Mouse (Mus musculus): ENCODE data around the gene Akap8l.
A peak's percentile ranks its signal among the peaks of the same experiment; 100 is the strongest.

Gene Akap8l

DNA sequence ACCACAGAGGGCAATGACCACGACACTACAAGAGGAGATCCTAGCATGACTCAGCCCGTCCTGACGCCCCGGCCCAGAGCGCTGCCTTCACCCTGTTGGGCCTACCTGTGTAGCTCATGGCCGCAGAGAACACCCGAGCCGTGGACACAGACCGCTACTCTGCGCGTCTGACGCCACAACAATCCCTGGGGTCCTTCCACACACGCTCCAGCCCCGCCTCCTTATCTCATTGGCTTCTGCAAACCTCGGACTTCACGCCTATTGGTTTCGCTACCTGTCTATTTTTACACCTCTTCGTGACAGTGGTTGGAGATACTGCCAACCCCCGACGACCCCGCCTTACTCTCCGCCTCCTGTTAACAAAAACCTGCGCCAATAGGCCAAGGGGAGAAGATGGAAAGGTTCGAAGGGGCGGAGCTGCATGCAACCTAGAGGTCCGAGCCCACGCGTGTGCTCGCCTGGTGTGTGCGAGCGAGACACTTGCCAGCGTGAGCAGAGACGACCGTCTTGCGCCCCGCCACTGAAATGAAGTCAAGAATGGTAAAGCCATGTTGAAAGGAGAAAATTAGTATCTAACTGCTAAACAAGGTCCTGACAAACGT lies at the start of gene Akap8l:
Gene Akap8l, minus strand, starts transcription at position 226 of the 602 bp plus-strand sequence.
- DNase-seq: peak; percentile 100

DNA sequence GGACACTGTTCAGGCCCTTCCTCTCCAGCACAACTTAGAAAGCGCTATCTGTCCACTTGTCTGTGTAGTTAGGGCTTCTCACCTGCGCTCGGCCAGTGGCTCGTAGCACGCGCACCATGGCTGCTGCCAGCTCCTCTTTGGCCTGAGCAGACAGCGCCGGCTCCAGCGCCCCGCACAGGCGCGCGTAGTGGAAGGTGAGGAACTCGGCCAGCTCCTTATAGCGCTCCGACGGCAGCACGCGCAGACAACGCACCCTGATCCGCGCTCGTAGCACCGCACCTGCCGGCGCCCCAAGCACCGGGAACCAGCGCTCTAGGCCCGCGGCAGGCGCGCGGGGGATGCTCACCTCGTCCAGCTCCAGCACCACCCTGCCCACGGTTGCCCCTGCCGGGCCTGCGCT lies 45.9 kb upstream of the Akap8l start:
- no peak for DNase-seq

DNA sequence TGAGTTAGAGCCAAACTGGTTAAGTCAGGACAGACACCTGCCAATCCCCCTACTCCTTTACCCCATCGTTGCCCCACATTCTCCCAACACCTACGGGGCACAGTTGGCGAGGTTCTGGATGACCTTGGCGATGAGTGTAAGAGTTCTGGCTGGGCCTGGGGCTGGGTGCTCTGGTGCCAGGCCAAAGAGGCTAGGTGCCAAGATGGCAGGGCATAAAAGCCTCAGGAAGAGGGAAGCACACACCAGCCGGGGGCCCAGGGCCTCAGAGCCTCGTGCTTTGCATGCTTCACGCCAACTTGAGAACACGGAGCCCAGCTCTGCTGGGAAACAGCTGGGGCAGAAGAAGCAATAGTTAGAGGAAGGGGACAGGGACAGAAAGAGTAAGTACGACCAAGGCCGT lies 43.5 kb upstream of the Akap8l start:
- DNase-seq: no peak

DNA sequence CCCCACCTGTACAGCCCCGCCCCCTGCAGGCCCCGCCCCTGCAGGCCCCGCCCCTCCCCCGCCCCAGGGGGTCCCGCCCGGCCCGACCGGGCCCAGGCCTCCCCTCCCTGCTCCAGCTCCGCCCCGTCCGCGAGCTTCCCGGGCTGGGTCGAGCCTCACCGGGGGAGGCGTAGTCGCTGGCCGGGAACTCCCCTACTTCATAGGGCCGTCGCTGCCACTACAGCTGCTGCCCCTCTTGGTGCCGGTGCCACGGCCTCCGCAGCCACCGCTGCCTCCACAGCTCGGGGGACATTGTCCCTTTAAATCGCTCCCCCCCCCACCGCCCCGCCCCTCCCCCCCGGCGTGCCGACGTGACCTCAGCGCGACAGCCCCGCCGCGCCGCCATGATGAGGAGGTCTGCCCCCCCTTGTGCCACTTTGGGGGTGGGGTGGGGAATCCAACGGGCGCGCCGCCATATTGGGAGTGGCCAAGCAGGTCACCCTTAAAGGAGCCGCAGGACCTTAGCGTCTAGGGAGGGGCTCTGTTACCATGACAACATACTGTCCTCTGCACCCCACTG lies 38.8 kb upstream of the Akap8l start, which contains the start of gene Wiz:
Gene Wiz, minus strand, starts transcription at position 339 of the 559 bp plus-strand sequence.
- peak; percentile 98 for DNase-seq

DNA sequence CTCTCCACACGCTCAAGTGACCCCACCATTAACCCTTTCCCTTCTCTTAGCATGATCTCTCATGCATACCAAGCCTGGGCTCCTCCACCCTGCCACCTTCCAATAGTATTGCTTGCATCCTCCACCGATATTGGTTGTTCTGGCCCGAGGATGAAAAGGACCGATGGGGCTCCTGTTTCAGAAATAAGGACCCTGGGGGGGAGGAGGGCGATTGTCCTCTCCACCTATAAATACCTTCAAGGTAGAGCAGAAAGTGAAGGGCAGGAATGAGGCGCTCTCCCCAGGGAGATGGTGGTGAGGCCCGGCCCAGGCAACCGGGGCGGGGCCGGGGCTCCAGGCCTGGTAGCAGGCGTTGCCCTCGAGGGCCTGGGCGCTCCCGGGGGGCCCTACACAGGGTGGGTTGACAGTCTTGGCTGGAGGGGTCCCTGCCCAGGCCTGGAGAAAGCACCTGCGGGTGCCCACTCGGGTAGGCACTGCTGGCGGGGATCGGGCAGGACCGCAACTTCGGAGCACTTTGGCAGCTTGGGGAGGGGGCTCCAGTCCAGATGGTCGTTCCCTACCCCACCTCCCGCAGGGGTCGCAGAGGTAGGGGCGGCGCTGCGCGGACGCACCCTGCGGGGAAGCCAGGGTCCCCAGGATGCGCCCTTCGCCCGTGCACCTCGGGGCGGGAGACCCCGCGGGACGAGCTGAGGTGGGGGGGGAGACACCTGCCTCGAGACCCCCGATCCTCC lies 38.1 kb upstream of the Akap8l start:
- peak; percentile 71 for DNase-seq

DNA sequence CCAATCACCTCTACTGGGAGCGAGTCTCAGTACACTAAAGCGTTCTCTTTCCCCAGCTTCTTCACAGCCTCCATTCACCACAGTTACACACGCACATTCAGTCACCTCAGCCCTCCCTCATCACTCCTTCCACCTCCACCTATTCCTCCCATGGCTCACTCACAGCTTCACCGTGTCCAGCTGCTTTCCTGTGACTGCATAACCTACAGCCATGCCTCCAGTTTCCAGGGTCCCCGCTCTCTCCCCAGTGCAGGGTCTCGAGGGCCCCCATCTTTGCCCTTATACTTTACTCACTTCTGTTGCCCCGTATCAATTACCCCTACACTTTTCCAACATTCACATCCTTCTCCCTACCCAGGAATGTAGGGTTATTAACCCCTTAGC lies 37.6 kb upstream of the Akap8l start:
- DNase-seq: no peak

DNA sequence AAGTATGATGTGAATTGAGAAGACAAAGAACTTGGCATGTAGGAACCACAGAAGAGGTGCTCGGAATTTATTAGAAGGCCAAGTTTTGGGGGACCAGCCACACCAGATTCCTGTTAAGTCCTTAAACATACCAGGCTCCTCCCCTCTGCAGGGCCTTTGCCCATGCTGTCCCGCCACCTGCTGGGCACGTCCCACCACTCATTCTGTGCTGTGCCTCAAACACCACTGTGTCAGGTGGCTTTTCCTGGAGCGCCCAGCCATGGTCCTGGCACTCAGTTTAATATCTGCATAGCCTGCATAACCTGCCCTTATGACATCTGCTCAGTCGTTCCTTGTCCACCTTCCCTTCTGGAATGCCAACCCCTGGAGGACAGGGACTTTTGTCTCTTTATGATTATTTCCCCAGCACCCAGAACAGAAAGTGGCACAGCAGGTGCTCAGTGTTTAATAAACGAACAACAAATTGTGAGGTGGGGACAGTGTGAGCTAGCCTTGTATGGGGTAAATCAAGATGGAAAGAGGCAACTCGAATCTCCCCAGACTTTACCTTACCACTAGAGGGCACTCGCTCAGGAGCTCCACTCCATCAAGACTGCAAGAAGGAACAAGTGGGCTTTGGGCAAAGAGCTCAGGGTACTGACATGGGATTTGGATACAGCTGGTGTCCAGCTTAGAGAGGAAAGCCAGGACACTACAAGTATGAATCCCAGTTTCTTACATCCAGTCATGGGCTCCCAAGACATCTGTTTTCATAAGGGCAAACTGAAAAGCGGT lies 36.4 kb upstream of the Akap8l start:
- DNase-seq: peak; percentile 66

DNA sequence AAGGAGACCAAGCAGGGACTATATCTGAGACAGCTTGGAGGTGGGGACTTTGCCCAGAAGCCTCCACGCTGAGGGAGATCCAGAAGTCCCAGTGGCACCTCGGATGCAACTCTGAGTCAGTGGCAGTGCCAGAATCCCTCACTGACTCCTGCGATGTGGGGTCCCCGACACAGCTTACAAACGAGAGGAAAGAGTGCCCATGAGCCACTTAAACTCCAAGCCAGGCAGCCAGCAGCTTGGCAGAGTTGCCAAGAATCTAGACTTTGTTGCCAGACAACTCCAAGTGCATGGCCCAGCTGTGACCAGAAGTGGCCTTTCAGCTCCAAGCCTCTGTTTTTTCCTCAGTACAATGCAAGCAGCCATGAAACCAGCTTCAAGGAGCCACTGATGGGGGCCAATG lies 33.3 kb upstream of the Akap8l start:
- DNase-seq: peak; percentile 30

DNA sequence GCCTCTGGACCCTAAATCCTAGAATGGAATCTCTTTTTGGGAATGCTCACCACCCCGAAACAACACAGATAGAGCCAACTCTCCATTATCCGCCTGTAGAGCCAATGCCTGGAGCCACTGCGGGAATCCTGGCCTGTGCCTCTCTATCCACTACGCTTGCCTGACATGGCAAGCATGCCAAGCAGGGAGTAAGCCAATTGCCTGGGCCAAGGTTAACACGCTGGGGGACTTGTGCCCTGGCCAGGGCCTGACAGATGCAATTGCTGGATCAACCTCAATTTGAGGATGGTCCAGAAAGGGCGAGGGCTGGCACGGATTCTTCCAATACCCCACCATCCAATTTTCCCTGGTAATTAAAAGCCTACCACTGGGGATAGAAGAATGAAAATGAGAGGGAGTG lies 32.2 kb upstream of the Akap8l start:
- DNase-seq: peak; percentile 81

DNA sequence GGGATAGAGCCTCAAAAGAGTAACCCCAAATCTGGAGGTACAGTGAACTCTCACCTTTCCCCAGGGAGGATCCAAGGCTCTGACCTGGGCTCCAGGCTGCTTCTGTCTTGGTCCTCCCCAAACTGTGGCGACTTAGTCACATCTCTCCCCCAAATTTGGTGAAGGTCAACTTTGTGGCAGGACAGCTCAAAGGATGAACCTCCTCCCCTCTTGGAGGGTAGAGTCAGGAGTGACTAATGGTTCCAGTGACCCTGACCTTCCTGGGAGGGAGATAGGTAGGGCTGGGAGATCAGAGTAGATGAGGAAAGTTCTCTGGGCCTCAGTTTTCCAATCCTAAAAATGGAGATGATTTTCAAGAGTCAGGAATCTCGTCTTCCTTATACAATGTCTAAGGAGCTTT lies 28.4 kb upstream of the Akap8l start:
- no peak for DNase-seq

DNA sequence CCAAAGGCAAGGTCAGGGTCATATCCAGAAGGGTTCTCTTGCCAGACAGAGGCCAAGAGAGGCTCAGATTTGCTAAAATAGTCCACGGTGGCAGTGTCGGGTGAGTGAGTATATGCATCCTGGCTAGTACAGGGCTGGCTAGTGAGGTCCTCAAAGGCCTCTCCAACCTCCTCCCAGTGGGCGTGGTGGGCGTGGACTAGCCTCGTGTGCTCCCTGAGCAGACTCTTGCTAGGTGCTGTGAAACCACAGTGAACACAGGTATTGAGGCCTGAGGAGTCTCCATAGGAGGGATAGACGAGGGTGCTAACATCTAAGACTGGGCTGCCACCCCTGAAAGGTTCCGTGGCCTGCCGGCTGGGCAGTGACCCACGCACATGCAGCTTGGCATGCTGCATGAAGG lies 26.7 kb upstream of the Akap8l start:
- DNase-seq: peak; percentile 3

DNA sequence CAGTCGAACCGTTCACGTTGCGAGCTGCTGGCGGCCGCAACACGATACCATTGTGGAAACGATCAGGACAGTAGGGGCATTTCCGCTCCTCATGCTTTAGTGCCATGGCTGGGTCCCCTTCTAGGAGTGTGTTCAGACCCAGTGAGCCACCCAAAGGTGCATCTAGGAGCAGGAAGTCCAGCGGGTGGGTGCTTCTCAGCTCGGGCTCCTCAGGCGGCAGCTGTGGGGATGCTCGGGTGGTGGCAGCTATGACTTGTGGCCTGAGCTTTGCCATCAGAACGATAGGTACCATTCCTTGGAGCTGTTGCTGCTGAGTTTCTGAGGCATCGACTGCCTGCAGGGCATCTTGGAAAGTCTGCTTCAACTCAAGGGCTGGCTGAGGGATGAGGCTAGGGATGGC lies 26.1 kb upstream of the Akap8l start:
- DNase-seq: no peak

DNA sequence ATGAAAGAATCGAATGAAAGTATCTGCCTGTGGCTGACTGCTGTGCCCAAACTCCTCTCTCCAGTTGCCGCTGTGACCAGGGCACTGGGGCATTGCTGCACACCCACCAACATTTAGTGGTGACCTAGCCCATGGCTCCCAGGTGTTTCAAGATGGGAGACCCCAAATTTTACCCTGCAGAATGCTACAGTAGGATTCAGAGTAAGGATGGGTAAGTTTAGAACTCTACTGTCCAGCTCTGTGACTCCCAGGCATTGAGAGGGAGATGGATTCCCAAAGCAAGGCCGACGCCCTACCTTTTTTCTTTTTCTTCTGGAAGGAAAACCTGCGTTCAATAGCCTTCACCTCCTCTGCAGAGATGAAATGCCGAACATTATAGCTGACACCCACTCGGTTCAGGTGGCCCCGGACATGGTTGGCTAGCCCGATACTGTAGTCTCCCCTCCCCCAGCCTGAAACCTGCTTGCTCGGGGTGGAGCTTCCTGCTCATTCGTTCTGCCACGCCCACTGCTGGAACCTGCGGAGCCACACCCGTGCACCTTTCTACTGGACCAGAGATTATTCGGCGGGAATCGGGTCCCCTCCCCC lies 18.7 kb upstream of the Akap8l start:
- DNase-seq: no peak

DNA sequence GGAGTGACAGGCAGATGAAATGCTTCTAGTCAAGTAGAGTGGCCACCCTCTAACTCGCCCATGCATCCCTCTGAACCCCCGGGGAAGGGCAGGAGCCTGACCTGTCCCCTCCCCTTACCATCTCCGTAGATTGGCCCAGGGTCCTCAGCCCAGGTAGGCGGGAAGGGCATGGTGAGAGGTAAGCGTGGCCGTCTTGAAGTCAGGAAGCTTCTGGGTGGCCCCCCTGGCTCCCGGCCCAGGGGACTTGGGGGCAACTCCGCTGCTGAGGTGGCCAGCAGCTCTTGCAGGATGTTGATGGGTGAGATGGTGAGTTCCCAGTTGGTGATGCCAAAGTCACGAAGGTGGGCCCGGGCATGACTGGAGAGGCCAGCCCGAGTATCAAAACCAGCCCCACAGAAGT lies 17.3 kb upstream of the Akap8l start:
- no peak for DNase-seq

DNA sequence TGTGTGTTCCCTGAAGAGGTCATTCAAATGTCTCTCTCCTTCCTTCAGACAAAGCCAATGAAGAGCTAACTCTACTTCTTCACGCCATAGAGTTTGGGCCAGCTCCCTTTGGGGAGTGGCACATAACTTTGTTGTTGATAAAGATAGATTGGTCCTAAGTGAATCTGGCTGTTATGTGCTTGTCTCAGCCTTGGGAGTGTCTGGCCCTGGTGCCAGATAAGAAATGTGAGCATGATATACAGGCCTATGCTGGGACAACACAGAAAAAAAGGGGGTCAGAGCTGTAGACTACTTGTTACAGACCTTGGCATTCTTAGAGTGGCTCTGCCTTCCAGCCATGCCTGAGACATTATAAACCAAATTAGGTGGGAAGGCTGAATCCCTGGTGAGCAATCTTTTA lies 14.9 kb upstream of the Akap8l start:
- DNase-seq: no peak

DNA sequence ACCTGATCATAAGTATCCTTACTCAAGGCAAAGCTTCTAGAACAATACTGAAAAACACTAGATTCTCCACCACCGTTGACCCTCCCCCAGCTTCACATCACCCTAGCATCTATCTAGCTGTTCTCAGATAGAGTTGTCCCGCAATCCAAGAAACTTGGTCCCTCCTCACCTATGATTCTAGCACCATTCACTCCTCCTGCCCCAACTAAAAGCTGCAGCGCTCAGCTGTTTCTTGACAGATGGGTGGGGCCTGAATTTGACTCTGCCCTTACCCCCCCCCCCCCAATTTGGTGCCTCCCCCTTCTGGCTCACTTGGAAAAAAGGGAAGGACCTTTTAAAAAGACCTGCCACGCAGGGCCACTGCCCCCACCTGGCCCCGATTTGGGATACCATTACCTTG lies 14.4 kb upstream of the Akap8l start:
- no peak for DNase-seq

DNA sequence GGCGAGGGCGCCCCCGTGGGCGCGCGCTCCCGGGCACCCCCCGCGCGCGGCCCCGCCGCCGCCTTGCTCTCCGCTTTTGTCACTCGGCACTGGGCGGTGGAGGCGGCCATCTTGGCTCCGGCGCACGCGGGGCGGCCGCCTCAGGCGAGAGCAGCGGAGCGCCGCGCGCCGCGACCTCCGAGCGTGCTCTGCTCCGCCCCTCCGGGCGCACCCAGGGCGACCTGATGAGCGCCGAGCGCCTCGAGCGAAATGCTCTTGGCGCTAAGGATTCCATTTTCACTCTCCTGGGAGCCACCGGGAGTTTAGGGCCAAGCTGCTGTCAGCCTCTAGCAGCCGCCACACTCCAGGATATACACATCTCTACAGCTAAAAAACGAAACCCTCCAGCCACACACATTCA lies 13.9 kb upstream of the Akap8l start:
- peak; percentile 84 for DNase-seq

DNA sequence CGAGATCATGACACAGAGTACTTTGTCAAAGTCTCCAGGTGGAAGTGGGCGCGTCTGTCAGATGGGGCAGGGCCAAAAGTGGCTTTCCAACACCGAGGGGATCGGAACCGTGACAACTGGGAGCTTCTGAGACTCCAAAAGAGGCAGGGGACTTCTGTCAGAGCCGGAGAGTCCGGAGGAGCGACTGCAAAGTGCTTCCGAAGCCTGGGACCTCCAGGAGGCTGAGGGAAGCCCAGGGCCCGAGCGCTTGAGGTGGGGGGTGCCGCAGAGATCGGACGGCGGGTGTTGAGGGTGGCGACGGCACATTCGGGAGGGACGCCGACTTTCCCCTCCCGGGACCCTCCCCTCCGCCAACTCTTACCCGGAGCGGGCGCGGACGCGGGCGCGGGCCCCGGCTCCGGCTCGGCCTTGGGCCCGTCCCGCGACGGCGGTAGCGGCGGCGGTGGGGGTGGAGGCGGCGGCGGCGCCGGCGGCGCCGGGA lies 13.5 kb upstream of the Akap8l start:
- DNase-seq: peak; percentile 38

DNA sequence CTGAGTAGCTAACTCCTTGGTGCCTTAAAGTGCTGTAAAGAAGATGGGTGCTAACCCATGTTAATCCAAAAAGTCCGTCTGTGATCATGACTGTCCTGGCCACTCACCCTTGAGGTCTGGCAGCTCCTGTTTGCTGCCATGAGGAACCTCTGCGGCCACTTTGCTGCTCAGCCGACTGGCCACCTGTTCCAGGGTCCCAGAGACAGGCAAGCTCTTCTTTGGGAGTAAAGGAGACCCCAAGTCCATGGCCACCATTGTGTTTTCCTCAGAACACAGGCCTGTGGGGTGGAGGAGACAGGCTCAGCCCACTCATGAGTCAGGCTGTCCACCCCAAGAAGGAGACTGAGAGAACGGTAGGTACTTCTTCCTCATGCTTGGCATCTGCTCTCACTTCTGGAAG lies 12.3 kb upstream of the Akap8l start:
- DNase-seq: no peak

DNA sequence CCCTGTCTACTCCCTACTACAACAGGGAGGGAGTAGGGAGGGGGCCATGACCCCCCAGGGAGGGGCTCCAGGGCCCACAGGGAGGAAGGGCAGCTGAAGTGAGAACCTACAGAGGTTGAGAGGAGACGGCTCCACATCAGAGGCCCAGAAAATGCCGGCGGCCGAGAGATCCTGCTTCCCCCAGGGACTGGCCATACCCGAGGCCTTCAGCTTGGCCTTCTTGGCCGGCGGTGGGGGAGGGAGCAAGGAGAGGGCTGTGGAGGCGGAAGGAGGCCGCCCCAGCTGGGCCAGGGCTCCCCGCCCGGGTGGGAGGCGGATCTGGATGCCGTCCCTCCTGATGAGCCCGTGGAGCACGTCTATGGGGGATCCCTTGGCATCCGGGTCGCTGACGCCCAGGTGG lies 9.5 kb upstream of the Akap8l start:
- DNase-seq: no peak

DNA sequence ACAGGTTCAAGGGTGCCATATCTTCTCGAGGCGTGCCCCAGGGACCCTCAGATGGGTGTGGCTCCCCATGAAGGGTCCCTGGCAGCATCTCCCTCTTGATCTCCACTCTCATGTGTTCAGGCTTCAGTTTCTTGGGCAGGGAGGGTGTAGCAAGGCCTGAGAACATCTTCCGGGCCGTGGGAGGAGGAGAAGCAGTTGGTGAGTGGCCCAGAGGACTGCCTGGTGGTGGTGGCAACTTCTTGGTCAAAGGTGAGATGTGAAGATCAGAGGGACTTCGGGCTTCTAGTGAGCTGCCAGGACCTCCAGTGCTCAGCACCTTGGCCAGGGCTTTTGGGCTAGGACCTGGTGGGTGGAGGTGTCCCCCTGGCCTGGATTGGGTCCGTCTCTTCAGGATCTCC lies 8.5 kb upstream of the Akap8l start:
- no peak for DNase-seq

DNA sequence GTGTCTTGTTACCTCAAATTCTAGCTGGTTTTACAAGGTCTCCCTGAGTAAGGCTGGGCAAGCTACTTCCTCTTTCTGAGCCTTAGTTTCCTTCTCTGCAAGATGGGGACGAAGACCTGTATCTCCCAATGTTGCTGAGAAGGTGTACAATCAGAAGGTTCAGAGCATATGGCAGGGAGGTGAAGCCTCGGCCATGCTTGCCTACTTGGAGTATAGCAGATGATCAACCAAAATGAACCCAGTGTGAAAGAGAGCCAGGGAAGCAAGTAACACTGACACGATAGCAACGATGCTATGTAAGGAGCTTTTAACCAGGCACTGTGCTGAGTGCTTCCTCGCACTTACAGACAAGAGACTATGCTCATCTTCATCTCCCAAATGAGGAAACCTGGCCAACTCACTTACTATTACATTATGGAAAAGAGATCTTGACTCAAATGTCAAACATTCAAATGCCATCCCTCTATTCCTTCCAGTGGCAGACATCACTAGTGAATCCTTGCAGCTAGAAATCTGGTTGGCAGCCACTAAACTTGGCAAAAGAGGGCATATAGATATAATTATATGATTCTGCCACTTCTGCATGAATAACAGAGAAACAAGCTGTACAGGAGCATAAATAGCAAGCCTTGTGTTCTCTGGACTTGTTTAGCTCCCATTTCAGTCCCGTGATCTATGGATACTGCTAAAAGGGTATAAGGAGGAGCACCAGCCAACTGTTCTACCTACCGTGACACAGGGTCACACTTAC lies 8.0 kb upstream of the Akap8l start:
- DNase-seq: no peak
